Mouse (Mus musculus) MN1 (cell line): ENCODE data around the gene Vmn1r171.
"Not testable (repeated sequence)": the region's sequence is repeated elsewhere in the genome, so short reads cannot be mapped to it uniquely, and the experiment has no call there.

Experiments used
- DNase-seq: peaks from one replicate; pipeline ENCODE4 v3.0.0-alpha.2; 2016; ENCODE audit warnings: low spot score

Vmn1r171 gene

DNA sequence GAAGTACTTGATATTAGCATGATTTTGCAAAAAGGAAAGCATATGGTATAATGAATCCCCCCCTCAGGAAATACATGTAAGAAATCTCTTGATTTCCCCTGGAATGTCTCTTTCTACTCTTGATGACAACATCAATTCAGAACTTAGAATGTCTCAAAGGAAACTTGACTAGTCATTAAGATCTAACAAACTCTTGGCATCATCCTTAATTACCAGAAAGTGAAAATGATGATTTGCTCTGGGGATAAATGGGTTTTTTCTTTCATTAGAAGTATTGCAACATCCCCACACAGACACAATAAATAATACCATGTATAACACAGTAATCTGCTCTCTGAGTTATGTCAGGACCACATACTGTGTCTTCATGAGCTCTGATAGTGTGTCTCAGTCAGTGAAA lies at the start of gene Vmn1r171:
Gene Vmn1r171 (plus strand): TSS at position 301 of the 400 bp plus-strand sequence.
- DNase-seq, result no peak

DNA sequence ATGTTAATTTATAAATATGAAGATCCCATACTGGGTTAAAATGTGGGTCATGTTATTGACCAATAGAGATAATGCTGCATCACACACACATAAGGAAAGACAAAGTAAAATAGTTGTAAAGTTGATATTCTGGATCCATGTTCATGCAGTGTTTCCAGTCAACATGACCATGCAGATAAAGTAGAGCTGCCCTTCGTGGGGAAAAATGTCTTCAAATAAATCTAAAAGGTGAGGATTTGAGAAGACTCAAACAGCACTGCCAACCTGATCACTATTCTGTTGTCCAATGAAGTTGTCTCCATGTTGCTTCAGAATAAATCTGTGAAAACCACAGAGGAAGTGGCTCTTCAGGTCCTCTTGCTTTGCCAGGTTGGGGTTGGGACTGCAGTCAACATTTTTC lies 24.6 kb upstream of the Vmn1r171 start, which contains the start of gene Vmn1r170:
Gene Vmn1r170 (plus strand): TSS at position 301 of the 400 bp plus-strand sequence.
- DNase-seq, result not testable (repeated sequence)

DNA sequence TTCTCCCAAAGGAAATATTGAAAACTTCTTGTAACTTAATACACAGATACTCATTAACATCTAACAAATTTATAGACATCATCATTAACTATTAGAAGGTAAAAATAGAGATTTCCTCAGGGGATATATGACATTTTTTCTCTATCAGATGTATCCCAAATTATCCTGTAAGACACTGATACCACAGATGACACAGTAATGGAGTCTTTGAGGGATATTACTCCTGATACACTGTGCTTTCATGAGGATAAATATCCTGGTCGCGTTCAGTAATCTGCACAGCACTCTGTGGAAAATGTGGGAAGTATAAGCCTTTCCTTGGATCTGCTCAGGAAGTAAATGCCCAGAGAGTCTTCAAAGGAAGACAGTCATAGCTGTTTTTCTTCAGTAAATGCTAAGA lies 27.5 kb downstream of the Vmn1r171 start, which contains the start of gene Vmn1r172:
Gene Vmn1r172 (plus strand): TSS at position 301 of the 400 bp plus-strand sequence.
- DNase-seq, result no peak
